In genomic region chr9:51765417-51766174, GRCm38 (mm10) we compare ENCODE assay signal across 8 mouse cellular contexts. TPM values are rescaled to one million over a fixed set of nuclear protein-coding genes. Genes with fewer than 3 reads are reported as not detected.
DNase-seq lines count a peak whose midpoint lies in the region; ATAC-seq lines count a peak whose summit lies in the region.

No protein-coding gene starts in this region.

- WGBS in embryonic facial prominence, embryonic 11.5 days = 0% methylated on average over 55 of the region's 58 CpGs
- under 1% methylated on average over 58 of the region's 58 CpGs for WGBS in heart, embryonic 10.5 days
- 1% methylated on average over 58 of the region's 58 CpGs for WGBS in liver, embryonic 13.5 days (ENCODE audit: insufficient replicate concordance)
- WGBS in neural tube, embryonic 12.5 days = 1% methylated on average over 58 of the region's 58 CpGs

- H3K4me3 ChIP-seq in embryonic facial prominence, embryonic 11.5 days (ENCODE audit: low read depth, low read length) = peak overlapping the region; percentile 65
- peak overlapping the region; percentile 84 for H3K4me3 ChIP-seq in heart, embryonic 10.5 days
- H3K4me3 ChIP-seq in liver, embryonic 13.5 days (replicated peaks) = peak overlapping the region; percentile 61
- H3K4me3 ChIP-seq in neural tube, embryonic 12.5 days = peak overlapping the region; percentile 69

- H3K36me3 ChIP-seq in embryonic facial prominence, embryonic 11.5 days (replicated peaks; ENCODE audit: control insufficient read depth, insufficient read depth, low read depth, low read length) = no peaks in the 10 kb centered on the region
- no peaks in the 10 kb centered on the region for H3K36me3 ChIP-seq in heart, embryonic 10.5 days
- H3K36me3 ChIP-seq in liver, embryonic 13.5 days = no peaks in the 10 kb centered on the region
- H3K36me3 ChIP-seq in neural tube, embryonic 12.5 days = no peaks in the 10 kb centered on the region

- DNase-seq in B cell, adult 2 months = peak; percentile 3 to 10
- DNase-seq in adrenal gland, adult 2 months = peak; percentile 55
- peak; percentile 11 for DNase-seq in embryonic facial prominence, embryonic 11.5 days (ENCODE audit: low spot score)
- DNase-seq in heart, embryonic 10.5 days (ENCODE audit: low spot score) = peak; percentile 82
- DNase-seq in kidney, postnatal 14 days = peak; percentile 8
- peak; percentile 9 for DNase-seq in liver, embryonic 13.5 days
- peak; percentile 77 for DNase-seq in thymus, postnatal 4 days

- peak; percentile 55 for ATAC-seq in embryonic facial prominence, embryonic 11.5 days (replicated peaks; ENCODE audit: insufficient number of reproducible peaks, low FRiP score, low TSS enrichment, low read depth)
- no peak; the same call in 1 of the 2 replicates for ATAC-seq in liver, embryonic 13.5 days (ENCODE audit: low read depth)
- ATAC-seq in neural tube, embryonic 12.5 days (ENCODE audit: low FRiP score, low read depth) = peak; percentile 68

- no peaks in the 10 kb centered on the region for H3K9me3 ChIP-seq in embryonic facial prominence, embryonic 11.5 days (replicated peaks; ENCODE audit: control insufficient read depth, low read length)
- no peaks in the 10 kb centered on the region for H3K9me3 ChIP-seq in heart, embryonic 10.5 days
- H3K9me3 ChIP-seq in liver, embryonic 13.5 days (replicated peaks) = no peaks in the 10 kb centered on the region
- no peaks in the 10 kb centered on the region for H3K9me3 ChIP-seq in neural tube, embryonic 12.5 days

- H3K4me2 ChIP-seq in embryonic facial prominence, embryonic 11.5 days (ENCODE audit: low read depth, low read length) = peak overlapping the region; percentile 93
- peak overlapping the region; percentile 83 for H3K4me2 ChIP-seq in liver, embryonic 13.5 days
- H3K4me2 ChIP-seq in neural tube, embryonic 12.5 days (replicated peaks) = peak overlapping the region; percentile 88

- H3K27ac ChIP-seq in embryonic facial prominence, embryonic 11.5 days (replicated peaks; ENCODE audit: low read depth, low read length) = no peak overlapping the region
- peak overlapping the region; percentile 81 for H3K27ac ChIP-seq in heart, embryonic 10.5 days
- no peak overlapping the region for H3K27ac ChIP-seq in liver, embryonic 13.5 days
- H3K27ac ChIP-seq in neural tube, embryonic 12.5 days = peak overlapping the region; percentile 32; the same call in 1 of the 2 replicates

- no peaks in the 10 kb centered on the region for H3K4me1 ChIP-seq in embryonic facial prominence, embryonic 11.5 days (ENCODE audit: control insufficient read depth, insufficient read depth, low read length)
- peaks cover 21% of the 10 kb centered on the region for H3K4me1 ChIP-seq in heart, embryonic 10.5 days
- H3K4me1 ChIP-seq in liver, embryonic 13.5 days (replicated peaks) = peaks cover 14% of the 10 kb centered on the region
- peaks cover 11% of the 10 kb centered on the region; the same call in 1 of the 2 replicates for H3K4me1 ChIP-seq in neural tube, embryonic 12.5 days

- peak overlapping the region; percentile 55 for H3K9ac ChIP-seq in embryonic facial prominence, embryonic 11.5 days (replicated peaks; ENCODE audit: low read length)
- no peak overlapping the region for H3K9ac ChIP-seq in liver, embryonic 13.5 days
- peak overlapping the region; percentile 77 for H3K9ac ChIP-seq in neural tube, embryonic 12.5 days

- H3K27me3 ChIP-seq in embryonic facial prominence, embryonic 11.5 days (ENCODE audit: control insufficient read depth, insufficient read depth, low read length) = peaks cover 16% of the 10 kb centered on the region
- peaks cover 69% of the 10 kb centered on the region for H3K27me3 ChIP-seq in heart, embryonic 10.5 days (ENCODE audit: insufficient read depth, poor library complexity, severe bottlenecking)
- peaks cover 78% of the 10 kb centered on the region for H3K27me3 ChIP-seq in liver, embryonic 13.5 days
- H3K27me3 ChIP-seq in neural tube, embryonic 12.5 days (replicated peaks) = 0 out of 2 replicates have a peak, but pooled peaks cover 10% of the 10 kb centered on the region

RNA-seq across cellular contexts. Expression of gene Arhgap20, which starts 0.5 kb away (rescaled TPM):
- 1 to 10 TPM; 1.8 to 2.2 TPM for total RNA-seq in adrenal gland, adult 2 months (2021)
- 0.47 and 0.56 TPM in 2 replicates for polyA plus RNA-seq in adrenal gland, adult 2 months (2012; rRNA removed)
- polyA plus RNA-seq in embryonic facial prominence, embryonic 11.5 days (2014; fragmentation: Nextera tagmentation; extraction: Ambion mirVana) = 1.7 TPM in 2 replicates
- polyA plus RNA-seq in heart, embryonic 10.5 days (2016; fragmentation: Nextera tagmentation; extraction: Ambion mirVana) = 0.52 and 0.69 TPM in 2 replicates
- 0.08 and 0.12 TPM in 2 replicates for polyA plus RNA-seq in liver, embryonic 13.5 days (2015; fragmentation: Nextera tagmentation; extraction: Ambion mirVana)
- polyA plus RNA-seq in neural tube, embryonic 12.5 days (2016; fragmentation: Nextera tagmentation; extraction: Ambion mirVana) = 18.7 and 19.0 TPM in 2 replicates

Comparison
In these comparisons a context has a peak if more than half of its experiments do, and no peak if none do; other contexts are left out.
1. DNase-seq: peak in every context shown above with its lines; median percentile 82 in heart, embryonic 10.5 days; 77 in thymus, postnatal 4 days; 55 in adrenal gland, adult 2 months; 11 in embryonic facial prominence, embryonic 11.5 days; 9 in liver, embryonic 13.5 days; 8 in kidney, postnatal 14 days; 6 in B cell, adult 2 months.
2. H3K27ac ChIP-seq: peak in heart, embryonic 10.5 days (single experiment) and neural tube, embryonic 12.5 days (single experiment); none in embryonic facial prominence, embryonic 11.5 days (single experiment) and liver, embryonic 13.5 days (single experiment).
3. Peak in every context shown above with its lines, with median percentiles within 50 percentile points of each other: H3K4me2 ChIP-seq and H3K4me3 ChIP-seq.